Mouse (Mus musculus) layer of hippocampus, adult 11-12 months (tissue): ENCODE results near the gene Zfp94.
"Not testable (repeated sequence)": the region's sequence is repeated elsewhere in the genome, so short reads cannot be mapped to it uniquely, and the experiment has no call there.

ENCODE experiments used
- DNase-seq: peaks from one replicate; pipeline ENCODE4 v3.0.0; 2022; ENCODE audit warnings: low spot score

Gene Zfp94

DNA sequence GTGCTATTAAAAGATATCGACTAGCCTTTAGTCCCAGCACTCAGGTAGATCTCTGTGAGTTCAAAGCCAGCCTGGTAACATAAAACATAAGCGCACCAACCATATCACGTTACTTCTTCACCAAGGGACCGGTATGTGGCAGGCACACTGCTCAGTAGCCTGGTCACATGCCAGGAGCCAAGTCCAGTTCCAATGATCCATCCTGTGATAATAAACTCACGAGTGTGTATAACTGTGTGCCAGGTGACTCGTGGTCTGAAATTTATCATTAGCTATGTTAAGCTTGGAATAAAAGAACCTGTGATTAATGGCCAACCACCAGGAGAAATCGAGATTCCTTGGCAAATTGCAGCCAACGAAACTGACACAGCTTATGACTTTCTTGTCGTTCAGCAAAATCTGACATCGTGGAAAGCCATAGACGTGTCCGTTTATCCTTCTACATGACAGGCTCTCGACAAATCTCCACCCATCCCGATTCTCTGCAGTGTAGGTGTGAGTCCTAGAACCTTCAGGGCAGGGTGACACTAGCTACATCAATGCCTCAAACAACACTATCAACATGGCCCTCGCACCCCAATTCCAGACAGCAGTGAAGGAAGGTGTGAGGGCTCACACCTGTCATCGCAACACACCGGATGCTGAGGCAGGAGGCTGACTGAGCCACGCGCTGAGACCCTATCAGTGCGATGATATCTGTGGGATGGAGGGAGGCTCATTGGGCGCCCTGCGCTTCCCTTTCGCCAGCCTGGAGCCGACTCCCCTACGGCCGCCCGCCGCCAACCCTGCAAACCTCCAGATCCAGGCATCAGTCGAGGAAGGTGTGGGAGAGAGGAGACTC lies 520 bp downstream of the Zfp94 start:
- DNase-seq: no peak

DNA sequence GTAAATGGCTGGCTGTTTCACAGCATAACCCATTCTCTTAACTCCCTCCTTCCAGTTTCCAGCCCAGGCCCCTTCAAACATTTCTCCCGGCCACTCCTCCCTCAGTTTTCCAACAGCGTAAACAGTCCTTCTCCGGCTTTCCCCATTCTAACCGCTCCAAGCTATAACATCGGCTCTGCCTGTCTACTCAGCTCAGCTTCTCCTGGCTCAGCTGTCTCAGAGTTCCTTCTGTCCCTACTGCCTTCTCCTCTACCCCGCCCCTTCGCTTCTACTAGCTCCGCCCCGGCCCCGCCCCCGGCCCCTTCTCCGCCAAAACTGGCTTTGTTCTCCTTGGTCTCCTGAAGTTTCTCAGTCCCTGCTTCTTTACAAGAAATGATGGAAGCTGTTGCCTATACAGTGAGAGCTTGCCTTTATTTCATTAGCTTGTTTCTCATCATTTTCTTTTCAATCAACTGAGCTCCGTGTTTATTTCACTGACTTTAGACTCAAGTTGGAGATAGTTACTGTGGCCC lies 15.6 kb downstream of the Zfp94 start, which contains the start of gene Zfp61:
Gene Zfp61, minus strand, starts transcription at position 462 of the 512 bp plus-strand sequence.
- DNase-seq: no peak

DNA sequence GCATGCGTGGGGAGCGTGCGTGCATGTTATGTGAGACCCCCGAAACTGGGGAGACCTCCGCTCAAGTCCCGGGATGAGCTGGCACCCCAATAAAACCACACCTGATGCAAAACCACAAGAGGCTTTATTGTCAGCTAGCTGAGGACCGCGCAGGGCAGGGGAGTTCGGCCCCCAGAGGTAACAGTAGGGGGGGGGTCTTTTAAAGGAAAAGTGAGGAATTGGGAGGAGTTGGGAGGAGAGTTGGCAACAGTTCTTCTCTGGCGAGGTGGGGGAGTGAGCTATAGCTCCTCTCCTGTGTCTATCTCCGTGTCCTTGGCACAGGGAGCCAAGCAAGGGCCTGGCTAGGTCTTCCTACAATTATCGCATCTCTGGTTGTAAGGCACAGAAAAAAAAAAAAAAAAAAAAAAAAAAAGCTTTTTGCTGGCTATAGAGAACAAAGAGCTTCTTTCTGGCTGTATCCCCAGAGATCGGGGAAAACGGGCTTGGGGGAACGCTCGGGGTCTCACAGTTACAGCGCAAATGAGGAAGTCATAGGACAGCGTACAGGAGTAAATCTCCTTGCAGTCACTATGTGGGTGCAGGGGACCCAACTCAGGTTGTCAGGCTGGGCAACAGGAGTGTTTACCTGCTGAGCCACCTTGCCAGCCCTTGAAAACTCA lies 16.5 kb downstream of the Zfp94 start:
- DNase-seq: no peak

DNA sequence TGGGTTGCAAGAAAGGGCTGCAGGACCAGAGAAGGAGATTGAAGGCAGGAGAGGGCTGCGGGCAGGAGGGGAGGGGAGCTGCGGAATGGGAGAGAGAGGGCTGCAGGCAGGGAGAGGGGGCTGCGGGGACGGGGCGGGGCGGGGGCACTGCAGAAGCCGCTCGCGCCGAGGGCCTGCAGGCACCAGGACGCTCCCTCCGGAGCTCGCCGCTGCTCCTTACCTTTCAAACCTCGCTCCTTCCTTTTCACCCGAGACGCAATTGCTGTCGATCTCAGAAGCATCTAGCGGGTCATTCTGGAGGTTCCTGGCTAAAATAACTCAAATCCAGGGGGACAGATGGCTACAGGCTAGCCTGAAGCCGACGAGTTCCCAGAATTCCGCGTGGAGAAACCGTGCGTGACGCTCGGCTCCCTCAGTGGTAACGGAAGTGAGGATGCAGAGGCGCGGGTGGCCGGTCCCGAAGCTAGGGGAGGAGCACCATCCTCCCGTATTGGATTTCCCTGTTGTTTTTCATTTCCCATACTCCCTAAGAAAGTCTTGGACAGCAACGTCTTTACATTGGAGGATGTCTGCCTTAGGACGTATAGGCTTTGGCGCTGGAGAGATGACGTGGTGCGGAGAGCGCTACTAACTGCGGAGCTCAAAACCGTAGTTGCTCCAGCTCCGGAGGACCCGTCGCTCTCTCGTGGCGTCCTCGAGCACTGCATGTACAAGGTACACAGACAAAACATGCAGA lies 17.3 kb downstream of the Zfp94 start:
- peak; percentile 86 for DNase-seq

DNA sequence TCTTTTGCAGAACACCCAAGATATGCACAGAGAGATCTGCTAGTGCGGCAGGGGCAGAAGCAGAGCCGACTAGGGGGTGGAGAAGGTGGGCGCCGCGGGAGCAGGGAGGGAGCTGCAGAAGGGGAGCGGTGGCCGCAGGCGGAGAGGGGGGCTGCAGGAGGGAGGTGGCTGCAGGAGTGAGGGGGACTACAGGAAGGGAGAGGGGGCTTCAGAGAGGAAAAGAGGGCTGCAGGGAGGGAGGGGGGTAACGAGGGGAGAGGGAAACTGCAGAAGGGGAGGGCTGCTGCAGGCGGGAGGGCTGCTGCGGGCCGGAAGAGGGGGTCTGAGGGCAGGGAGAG lies 17.9 kb downstream of the Zfp94 start:
- DNase-seq: no peak

DNA sequence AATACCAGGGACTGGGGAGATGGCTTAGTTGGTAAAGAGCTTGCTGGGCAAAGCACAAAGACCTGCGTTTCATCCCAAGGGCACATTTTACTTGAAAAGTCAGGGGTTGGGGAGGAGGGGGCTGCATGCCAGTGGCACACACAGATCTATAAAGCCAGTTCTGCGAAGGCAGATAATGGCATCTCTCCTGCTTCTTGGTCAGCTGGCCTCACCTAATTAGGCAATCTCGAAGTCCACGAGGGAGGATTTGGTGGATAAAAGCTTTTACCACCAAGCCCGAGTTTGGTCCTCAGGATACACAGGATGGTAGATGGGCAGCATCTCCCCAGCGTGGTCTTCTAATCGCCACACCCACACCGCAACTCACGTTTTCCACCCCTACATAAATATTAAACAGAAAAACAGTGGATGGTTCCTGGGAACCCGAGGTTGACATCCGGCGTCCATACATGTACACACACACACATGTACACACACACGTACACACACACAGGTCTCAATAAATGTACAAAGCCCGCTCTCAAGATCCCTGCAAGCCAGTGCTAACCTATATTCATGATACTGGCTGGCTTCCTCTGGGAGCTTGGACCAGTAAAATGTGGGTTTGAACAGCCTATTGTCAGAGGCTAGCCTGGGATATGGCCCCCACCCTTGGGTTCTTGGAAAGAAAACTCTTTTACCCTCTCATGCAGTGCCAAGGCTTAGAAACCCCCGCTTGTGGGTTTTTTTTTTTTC lies 18.9 kb downstream of the Zfp94 start:
- no peak for DNase-seq

DNA sequence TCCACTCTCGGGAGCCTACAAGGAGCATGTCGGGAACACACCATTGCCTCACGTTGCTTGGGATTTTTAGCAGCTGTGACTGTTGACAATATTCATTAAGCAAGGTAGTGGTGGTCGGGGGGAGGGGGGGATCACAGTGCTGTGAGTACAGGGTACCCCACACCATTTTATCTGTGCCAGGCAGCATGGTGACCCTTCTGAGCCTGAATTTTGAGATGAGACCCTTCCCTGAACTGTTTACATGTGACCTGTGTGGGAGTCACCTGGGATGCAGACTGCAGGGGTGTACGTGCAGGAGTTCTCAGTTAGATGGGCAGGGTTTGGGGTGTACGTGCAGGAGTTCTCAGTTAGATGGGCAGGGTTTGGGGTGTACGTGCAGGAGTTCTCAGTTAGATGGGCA lies 20.1 kb downstream of the Zfp94 start:
- DNase-seq: no peak

DNA sequence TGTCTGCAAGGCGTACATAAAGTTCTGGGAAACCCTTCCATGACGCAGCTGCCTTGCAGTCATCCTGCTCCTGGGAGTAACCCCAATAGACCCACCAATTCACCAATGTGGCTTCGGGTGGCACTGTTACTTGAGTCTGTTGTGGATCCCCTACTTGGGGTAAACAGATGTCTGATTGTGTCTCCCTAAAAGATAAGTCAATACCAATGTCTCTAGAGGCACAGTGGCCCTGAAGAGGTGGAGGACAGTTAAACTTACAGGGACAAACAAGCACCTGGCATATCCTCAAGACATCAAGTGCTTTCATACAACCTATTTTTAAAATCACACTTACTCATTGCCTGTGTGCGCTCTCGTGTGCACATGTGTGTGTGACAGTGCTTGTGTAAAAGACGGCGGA lies 21.1 kb downstream of the Zfp94 start:
- no peak for DNase-seq

DNA sequence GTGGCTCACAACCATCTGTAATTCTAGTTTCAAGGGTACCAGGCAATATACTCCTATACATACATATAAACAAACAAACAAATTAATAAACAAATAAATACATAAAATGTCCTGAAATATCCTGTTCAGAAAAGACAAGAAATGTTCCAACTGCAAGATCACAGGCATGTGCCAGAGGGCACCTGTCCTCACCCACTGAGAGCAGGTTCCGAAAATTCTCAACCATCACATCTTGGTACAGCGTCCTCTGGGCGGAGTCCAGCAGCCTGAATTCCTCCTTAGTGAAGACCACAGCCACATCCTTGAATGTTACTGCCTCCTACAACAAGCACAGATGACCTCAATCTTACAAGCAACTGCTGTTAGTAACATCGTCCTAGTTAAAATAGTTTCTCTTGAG lies 21.7 kb downstream of the Zfp94 start:
- no peak for DNase-seq

DNA sequence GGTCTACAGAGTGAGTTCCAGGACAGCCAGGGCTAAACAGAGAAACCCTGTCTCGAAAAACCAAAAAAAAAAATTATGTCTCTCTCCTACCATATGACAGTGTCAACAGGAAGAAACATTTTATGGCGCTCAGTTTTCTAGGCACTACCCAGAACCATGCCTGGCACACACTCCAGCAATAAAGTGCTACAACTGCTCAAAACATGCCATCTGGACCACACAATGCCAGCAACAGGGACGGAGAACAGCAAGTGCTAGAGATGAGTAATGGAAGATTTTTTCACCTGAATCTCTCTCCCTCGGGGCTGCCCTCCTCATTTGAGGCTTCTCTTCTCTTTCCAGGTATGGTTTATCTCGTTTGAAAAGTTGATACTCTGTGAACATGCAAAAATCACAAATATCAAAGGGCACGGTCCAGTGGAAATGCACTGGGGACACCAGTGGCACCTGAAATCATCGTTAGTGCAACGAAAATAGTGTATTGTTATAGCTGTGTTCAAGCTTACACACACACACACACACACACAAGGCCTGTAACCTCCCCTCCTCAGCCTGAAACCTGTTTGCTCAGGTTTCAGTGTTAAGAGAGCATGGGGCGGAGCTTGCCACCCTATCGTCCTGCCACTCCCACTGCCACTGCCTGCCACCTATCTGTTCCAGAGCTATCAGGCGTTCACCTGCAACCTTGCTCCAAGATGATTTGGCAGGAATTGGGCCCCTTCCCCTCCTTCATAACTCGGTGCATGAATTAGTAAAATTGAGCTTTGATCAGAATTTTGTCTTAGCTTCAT lies 23.2 kb downstream of the Zfp94 start:
- DNase-seq: no peak

DNA sequence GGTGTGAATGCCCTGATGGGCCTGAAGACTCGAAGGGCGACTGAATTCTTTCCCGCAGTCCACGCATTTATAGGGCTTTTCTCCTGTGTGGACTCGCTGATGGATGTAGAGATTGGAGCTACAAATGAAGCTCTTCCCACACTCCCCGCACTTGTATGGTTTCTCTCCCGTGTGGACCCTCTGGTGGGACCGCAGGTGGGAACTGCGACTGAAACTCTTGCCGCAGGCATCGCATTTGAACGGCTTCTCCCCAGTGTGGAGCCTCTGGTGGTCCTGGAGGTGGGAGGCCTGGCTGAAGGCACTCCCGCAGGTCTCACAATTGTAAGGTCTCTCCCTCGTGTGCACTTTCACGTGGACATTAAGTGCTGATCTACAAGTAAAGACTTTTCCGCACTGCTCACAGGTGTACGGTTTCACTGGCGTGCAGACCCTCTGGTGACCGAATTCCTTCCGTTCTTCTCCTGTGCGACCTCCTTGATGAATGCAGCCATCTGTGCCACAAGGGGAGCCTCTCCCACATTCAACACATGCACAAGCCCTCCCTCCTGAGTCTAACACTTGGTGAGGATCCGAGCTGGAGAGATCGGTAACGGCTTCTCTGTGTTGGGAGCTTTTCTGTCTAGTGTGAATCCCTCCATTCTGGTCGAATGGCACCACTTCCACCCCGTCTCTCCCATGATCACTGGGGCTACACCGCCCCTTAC lies 24.9 kb downstream of the Zfp94 start:
- DNase-seq: no peak

DNA sequence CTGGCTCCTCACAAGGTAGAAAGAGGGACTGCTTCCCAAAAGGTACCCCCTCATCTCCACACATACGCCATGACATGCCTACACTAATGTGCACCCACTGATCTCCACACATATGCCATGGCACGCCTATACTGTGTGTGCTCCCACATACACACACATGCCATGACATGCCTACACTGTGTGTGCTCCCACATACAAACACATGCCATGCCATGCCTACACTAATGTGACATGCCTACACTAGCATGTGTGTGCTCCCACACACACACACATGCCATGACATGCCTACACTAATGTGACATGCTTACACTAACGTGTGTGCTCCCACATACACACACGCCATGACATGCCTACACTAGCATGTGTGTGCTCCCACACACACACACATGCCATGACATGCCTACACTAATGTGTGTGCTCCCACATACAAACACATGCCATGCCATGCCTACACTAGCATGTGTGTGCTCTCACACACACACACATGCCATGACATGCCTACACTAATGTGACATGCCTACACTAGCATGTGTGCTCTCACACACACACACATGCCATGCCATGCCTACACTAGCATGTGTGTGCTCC lies 26.3 kb downstream of the Zfp94 start:
- DNase-seq: no peak

DNA sequence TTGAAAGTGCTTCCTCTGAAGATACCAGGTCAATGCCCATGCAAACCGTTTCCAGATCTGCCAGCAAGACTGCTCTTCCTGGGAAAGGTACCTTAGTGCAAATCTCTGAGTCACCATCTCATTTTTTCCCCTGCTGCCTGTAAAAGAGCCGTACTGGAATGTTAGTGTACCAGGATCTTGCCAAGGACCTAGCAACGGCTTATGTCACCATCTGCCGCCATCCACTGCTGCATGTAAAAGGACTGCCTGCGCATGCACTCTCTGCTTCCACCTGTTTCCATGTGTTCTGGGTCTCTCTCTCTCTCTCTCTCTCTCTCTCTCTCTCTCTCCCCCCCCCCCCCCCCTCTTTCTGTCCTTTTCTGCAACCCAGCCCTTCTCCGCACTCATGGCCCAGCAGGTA lies 28.0 kb downstream of the Zfp94 start:
- no peak for DNase-seq

DNA sequence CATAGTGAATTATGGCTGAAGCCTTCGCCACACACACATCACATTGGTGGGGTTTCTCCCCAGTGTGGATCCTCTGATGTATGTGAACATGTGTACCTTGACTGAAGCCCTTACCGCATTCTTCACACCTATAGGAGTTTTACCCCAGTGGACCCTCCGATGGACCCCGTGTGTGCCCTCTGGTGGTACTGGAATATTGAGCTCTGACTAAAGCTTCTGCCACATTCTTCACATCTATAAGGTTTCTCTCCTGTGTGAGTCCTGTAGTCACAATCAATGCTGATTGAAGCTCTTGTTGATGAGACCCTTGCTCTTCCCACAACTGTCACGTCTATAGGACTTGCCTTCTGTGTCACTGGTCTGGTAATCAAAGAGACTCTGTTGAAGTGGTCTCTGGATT lies 28.8 kb downstream of the Zfp94 start:
- no peak for DNase-seq

DNA sequence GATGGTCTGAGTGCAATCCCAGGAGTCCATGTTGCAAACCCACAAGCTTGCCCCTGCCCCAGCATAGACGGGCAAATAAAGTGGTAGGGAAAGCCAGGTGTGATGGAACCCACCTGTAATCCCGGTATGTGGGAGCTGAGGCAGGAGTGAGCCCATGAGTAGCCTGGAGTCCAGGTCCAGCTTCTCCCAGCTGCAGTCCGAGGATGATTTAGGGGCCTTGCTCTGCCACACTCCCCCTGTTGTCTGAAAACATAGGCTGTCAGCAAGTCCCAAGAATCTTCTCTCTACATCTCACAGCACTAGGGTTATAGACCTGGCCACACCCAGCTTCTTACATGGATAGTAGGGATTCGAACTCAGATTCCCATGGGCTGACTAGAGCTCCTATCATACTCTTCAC lies 29.6 kb downstream of the Zfp94 start:
- no peak for DNase-seq

DNA sequence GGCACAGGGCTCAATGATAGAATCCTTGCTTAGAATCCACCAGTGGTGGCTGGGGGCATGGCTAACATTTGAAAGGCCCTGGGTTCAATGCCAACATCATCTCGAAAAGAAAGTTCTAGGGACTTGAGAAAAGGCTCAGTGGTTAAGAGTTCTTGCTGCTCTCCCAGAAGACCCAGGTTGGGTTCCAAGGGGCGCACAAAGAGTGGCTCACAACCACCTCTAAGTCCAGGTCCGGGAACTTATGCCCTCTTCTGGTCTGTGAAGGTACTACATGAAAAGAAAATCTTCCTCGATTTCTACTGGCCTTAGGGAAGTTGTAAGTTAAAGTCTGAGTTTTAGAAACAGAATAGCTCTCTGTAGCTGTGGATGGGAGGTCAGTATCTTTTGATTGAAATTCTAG lies 30.4 kb downstream of the Zfp94 start:
- no peak for DNase-seq

DNA sequence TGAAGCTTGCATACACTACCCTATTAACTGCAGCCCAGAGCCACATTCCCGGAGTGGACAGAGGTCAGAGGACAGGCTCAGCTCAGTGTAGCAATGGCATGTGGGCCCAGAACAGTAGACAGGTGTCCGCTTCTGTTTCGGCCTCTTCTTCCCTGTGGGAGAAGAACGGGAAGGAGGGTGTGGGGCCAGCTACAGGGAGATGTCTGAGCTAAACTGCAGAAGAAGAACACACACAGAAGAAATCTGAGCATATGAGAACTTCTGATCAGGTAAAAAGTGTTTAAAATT lies 35.7 kb downstream of the Zfp94 start:
- DNase-seq: no peak

DNA sequence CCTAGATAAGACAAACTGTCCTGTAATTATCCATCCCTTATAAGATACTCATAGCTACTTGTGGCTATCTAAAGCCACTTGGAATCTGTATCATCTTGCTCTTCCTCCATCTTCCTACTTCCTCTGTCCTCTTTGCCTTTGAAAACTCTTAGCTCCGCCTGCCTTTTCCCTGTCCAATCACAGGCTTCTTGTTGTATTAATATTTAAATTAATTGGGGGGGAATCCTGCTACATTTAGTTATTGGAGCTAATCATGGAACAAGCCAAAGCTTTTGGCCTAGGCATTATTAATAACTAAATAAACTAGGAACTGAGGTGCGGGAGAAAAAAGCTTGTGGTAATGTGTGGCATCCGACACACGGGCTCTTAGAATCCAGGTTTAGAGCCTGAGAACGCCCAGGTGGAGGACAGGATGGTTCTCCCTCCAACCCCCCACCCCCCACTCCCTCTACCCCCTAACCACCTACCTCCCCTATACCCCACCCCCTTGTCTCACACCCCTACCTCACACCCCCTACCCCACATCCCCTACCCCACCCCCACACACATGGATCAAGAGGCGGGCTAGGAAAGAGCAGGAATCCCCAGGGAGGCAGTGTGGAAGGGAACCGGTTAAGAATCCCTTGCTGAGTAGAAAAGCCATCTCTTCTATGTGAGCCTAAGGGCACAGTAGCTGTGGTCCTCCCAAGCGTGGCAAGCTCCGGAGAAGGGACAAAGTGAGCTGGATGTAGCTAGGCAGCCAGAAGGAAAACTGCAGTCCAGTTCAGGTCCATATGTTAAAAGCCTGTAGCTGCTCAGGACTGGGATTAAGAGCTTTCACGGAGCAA lies 36.2 kb downstream of the Zfp94 start:
- DNase-seq: no peak

DNA sequence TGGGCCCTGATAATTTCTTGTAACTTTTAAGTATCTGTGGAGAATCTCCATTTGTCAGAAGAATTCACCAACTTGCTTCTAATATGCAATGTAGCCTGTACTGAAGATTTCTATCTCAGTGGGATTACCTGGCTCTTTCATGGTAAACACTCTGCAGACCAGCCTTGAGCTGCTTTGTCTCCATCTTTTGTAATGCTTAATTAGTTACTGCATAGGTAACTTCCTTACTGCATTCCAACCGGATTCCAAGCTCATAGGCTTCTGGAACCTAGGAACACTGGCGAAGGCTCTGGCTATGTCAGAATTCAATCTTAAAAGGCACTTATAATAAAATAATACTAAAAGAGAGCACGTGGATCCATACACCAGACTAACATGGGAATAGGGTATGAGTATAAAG lies 37.7 kb downstream of the Zfp94 start:
- DNase-seq: not testable (repeated sequence)

DNA sequence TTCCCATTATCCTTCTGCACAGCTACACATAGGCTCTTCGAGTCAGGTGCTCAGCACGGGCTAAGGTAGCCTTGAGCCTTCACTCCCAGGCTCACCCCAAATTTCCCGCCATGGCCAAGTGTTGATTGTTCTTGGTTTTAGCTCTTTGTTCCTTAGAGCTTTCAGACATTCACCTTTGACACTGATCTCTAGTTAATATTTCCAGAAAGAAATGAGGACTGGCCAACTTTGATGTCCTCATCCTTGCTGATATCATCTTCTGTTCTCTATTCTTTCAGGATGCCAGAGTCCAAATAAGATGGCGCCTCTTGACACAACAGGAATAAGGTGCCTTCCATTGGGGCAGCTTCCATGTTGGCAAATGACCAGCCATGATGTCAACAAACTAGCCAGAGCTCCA lies 42.0 kb downstream of the Zfp94 start:
- no peak for DNase-seq
